Mouse (Mus musculus) embryonic fibroblast, embryonic 13.5 days (primary cell): ENCODE data around the gene Serpina1f. TPM values are rescaled to one million over a fixed set of nuclear protein-coding genes. Genes with fewer than 3 reads are reported as not detected.
"Not testable (repeated sequence)": the region's sequence is repeated elsewhere in the genome, so short reads cannot be mapped to it uniquely, and the experiment has no call there.

Experiments used
- H3K27ac ChIP-seq: 2 replicates; pipeline ENCODE4 v1.5.1; 2012; ENCODE audit warnings: low read length, control low read depth, inconsistent platforms; ENCODE audit not compliant: insufficient read depth
- H3K4me1 ChIP-seq: 2 replicates; pipeline ENCODE4 v1.6.1; 2011; ENCODE audit warnings: low read length; ENCODE audit not compliant: control insufficient read depth, insufficient read depth
- H3K4me3 ChIP-seq: 2 replicates; pipeline ENCODE4 v1.5.1; 2011; ENCODE audit warnings: mild to moderate bottlenecking, control low read depth, low read length; ENCODE audit not compliant: insufficient read depth
- CTCF ChIP-seq: IDR thresholded peaks from 2 replicates; pipeline ENCODE4 v1.5.1; 2011; ENCODE audit warnings: mild to moderate bottlenecking, control low read depth, low read length, moderate library complexity, borderline replicate concordance; ENCODE audit not compliant: insufficient read depth
- POLR2A ChIP-seq: IDR thresholded peaks from 2 replicates; pipeline ENCODE4 v1.6.1; 2011; ENCODE audit warnings: low read depth, mild to moderate bottlenecking, control low read depth, low read length, moderate library complexity
- polyA plus RNA-seq: library from polyadenylated mRNA; stranded (reverse); fragments of >200 nt; gene quantifications from 2 replicates; pipeline ENCODE4 v1.2.4, GENCODE M21; 2011; ENCODE audit warnings: low read depth; ENCODE audit not compliant: missing spikeins, insufficient read length

Serpina1f gene
- polyA plus RNA-seq: not detected in 2 replicates

GRCm38 (mm10) chr12:103695429-103695828 is at the start of gene Serpina1f:
TSS of gene Serpina1f (minus strand) at chr12:103695529.
- no peak for TF ChIP-seq POLR2A
- TF ChIP-seq CTCF: no peak
- Histone ChIP-seq H3K4me3 (no peak within 1 kb of the TSS), H3K4me1 (no peaks in the 10 kb centered on the region), H3K27ac (no peak within 1 kb of the TSS)

GRCm38 (mm10) chr12:103737791-103738580 is 42.7 kb upstream of the Serpina1f start:
- not testable (repeated sequence) for H3K27ac ChIP-seq, H3K4me3 ChIP-seq, H3K4me1 ChIP-seq

GRCm38 (mm10) chr12:103735566-103735965 is 40.2 kb upstream of the Serpina1f start:
- not testable (repeated sequence) for H3K4me1 ChIP-seq, H3K4me3 ChIP-seq, H3K27ac ChIP-seq

- H3K4me1 ChIP-seq, H3K4me3 ChIP-seq, H3K27ac ChIP-seq: not testable (repeated sequence)
Measured at GRCm38 (mm10) chr12:103735101-103735500, 39.8 kb upstream of the Serpina1f start.

GRCm38 (mm10) chr12:103711537-103711936 is 16.2 kb upstream of the Serpina1f start:
- Histone ChIP-seq H3K27ac (no peak overlapping the region), H3K4me1 (no peaks in the 10 kb centered on the region), H3K4me3 (no peak overlapping the region)
- no peak for TF ChIP-seq POLR2A
- peak; percentile 19; the same call in 1 of the 2 replicates for TF ChIP-seq CTCF

GRCm38 (mm10) chr12:103710405-103710804 is 15.1 kb upstream of the Serpina1f start:
- H3K4me3 ChIP-seq: no peak overlapping the region
- no peaks in the 10 kb centered on the region for H3K4me1 ChIP-seq
- no peak for TF ChIP-seq CTCF
- TF ChIP-seq POLR2A: no peak
- no peak overlapping the region for H3K27ac ChIP-seq

GRCm38 (mm10) chr12:103706113-103706512 is 10.8 kb upstream of the Serpina1f start:
- Histone ChIP-seq H3K4me1 (no peaks in the 10 kb centered on the region), H3K4me3 (no peak overlapping the region), H3K27ac (no peak overlapping the region)
- TF ChIP-seq POLR2A: no peak
- TF ChIP-seq CTCF: no peak

GRCm38 (mm10) chr12:103705547-103705946 is 10.2 kb upstream of the Serpina1f start:
- no peak for TF ChIP-seq CTCF
- TF ChIP-seq POLR2A: no peak

GRCm38 (mm10) chr12:103700144-103700750 is 4.9 kb upstream of the Serpina1f start:
- no peak overlapping the region for H3K4me3 ChIP-seq
- H3K27ac ChIP-seq: no peak overlapping the region
- H3K4me1 ChIP-seq: no peaks in the 10 kb centered on the region
- TF ChIP-seq CTCF (no peak), POLR2A (no peak)

More at GRCm38 (mm10) chr12:103705547-103705946, 10.2 kb upstream of the Serpina1f start:
- no peak overlapping the region for H3K27ac ChIP-seq
- H3K4me1 ChIP-seq: no peaks in the 10 kb centered on the region
- H3K4me3 ChIP-seq: no peak overlapping the region

GRCm38 (mm10) chr12:103688221-103688814 is 7.0 kb downstream of the Serpina1f start:
- H3K27ac ChIP-seq: no peak overlapping the region
- no peak overlapping the region for H3K4me3 ChIP-seq
- no peak for TF ChIP-seq CTCF
- H3K4me1 ChIP-seq: peaks cover 2% of the 10 kb centered on the region; the same call in 1 of the 2 replicates
